Mouse (Mus musculus): ENCODE measurements around the gene Ace3. TPM values are rescaled to one million over a fixed set of nuclear protein-coding genes. Genes with fewer than 3 reads are reported as not detected.

The Ace3 gene
- polyA plus RNA-seq, 1 experiment: not detected

GRCm38 (mm10) chr11:105958566-105958965 is 35.9 kb upstream of the Ace3 start:
- no peaks in the 10 kb centered on the region for H3K79me3 ChIP-seq (ENCODE audit: low read depth)
- H3ac ChIP-seq (ENCODE audit: control insufficient read depth, insufficient read length, low read depth): no peak overlapping the region
- peak; percentile 32 for TF ChIP-seq MYOD1 (IDR thresholded peaks at IDR 0.05; ENCODE audit: control insufficient read depth, insufficient read length, low read depth)
- TF ChIP-seq FOSL1 (IDR thresholded peaks at IDR 0.05; ENCODE audit: insufficient read depth, low read length, poor library complexity, severe bottlenecking): no peak
- no peaks in the 10 kb centered on the region for H3K36me3 ChIP-seq (ENCODE audit: control insufficient read depth, insufficient read depth)
- no peaks in the 10 kb centered on the region for H3K27me3 ChIP-seq (ENCODE audit: control insufficient read depth, insufficient read depth, insufficient read length)
- no peaks in the 10 kb centered on the region for H3K79me2 ChIP-seq (ENCODE audit: control insufficient read depth, insufficient read depth)
- no peak overlapping the region for H3K4me3 ChIP-seq (ENCODE audit: insufficient read depth, poor library complexity, severe bottlenecking)

- Histone ChIP-seq H3K79me3 (ENCODE audit: low read depth) (no peaks in the 10 kb centered on the region), H3K27me3 (ENCODE audit: control insufficient read depth, insufficient read depth, insufficient read length) (no peaks in the 10 kb centered on the region), H3K36me3 (ENCODE audit: control insufficient read depth, insufficient read depth) (no peaks in the 10 kb centered on the region), H3K4me3 (ENCODE audit: insufficient read depth, poor library complexity, severe bottlenecking) (no peak overlapping the region), H3K79me2 (ENCODE audit: control insufficient read depth, insufficient read depth) (no peaks in the 10 kb centered on the region), H3ac (ENCODE audit: control insufficient read depth, insufficient read length, low read depth) (peak overlapping the region; percentile 34)
- TF ChIP-seq MAX (IDR thresholded peaks at IDR 0.05) (peak; percentile 46), CEBPB (IDR thresholded peaks at IDR 0.05; ENCODE audit: low read depth) (no peak), USF1 (IDR thresholded peaks at IDR 0.05; ENCODE audit: low read depth) (peak; percentile 63), MYOG (IDR thresholded peaks at IDR 0.05; ENCODE audit: control insufficient read depth, extremely low read depth, insufficient read length) (no peak), MYOD1 (IDR thresholded peaks at IDR 0.05; ENCODE audit: control insufficient read depth, insufficient read length, low read depth) (peak; percentile 66), FOSL1 (IDR thresholded peaks at IDR 0.05; ENCODE audit: insufficient read depth, low read length, poor library complexity, severe bottlenecking) (no peak), CTCF (IDR thresholded peaks at IDR 0.05; ENCODE audit: control insufficient read depth, insufficient read depth, insufficient read length) (no peak)
Measured at GRCm38 (mm10) chr11:105959355-105959754, 35.1 kb upstream of the Ace3 start.

GRCm38 (mm10) chr11:105964691-105965090 is 29.8 kb upstream of the Ace3 start:
- H3ac ChIP-seq (ENCODE audit: control insufficient read depth, insufficient read length, low read depth): no peak overlapping the region
- no peaks in the 10 kb centered on the region for H3K79me3 ChIP-seq (ENCODE audit: low read depth)
- no peaks in the 10 kb centered on the region for H3K79me2 ChIP-seq (ENCODE audit: control insufficient read depth, insufficient read depth)
- H3K27me3 ChIP-seq (ENCODE audit: control insufficient read depth, insufficient read depth, insufficient read length): peaks cover 9% of the 10 kb centered on the region
- no peaks in the 10 kb centered on the region for H3K36me3 ChIP-seq (ENCODE audit: control insufficient read depth, insufficient read depth)
- TF ChIP-seq CEBPB (IDR thresholded peaks at IDR 0.05; ENCODE audit: low read depth): no peak
- no peak for TF ChIP-seq MYOG (IDR thresholded peaks at IDR 0.05; ENCODE audit: control insufficient read depth, extremely low read depth, insufficient read length)
- TF ChIP-seq MYOD1 (IDR thresholded peaks at IDR 0.05; ENCODE audit: control insufficient read depth, insufficient read length, low read depth): no peak
- no peak for TF ChIP-seq CTCF (IDR thresholded peaks at IDR 0.05; ENCODE audit: control insufficient read depth, insufficient read depth, insufficient read length)
- TF ChIP-seq FOSL1 (IDR thresholded peaks at IDR 0.05; ENCODE audit: insufficient read depth, low read length, poor library complexity, severe bottlenecking): no peak
- no peak for TF ChIP-seq USF1 (IDR thresholded peaks at IDR 0.05; ENCODE audit: low read depth)
- TF ChIP-seq MAX (IDR thresholded peaks at IDR 0.05): no peak
- no peak overlapping the region for H3K4me3 ChIP-seq (ENCODE audit: insufficient read depth, poor library complexity, severe bottlenecking)

- no peak for TF ChIP-seq USF1 (IDR thresholded peaks at IDR 0.05; ENCODE audit: low read depth)
- TF ChIP-seq MYOG (IDR thresholded peaks at IDR 0.05; ENCODE audit: control insufficient read depth, extremely low read depth, insufficient read length): no peak
- TF ChIP-seq MYOD1 (IDR thresholded peaks at IDR 0.05; ENCODE audit: control insufficient read depth, insufficient read length, low read depth): no peak
- no peaks in the 10 kb centered on the region for H3K36me3 ChIP-seq (ENCODE audit: control insufficient read depth, insufficient read depth)
Measured at GRCm38 (mm10) chr11:105966288-105966687, 28.2 kb upstream of the Ace3 start.

GRCm38 (mm10) chr11:105967741-105968574 is 26.5 kb upstream of the Ace3 start, which contains the start of gene Ace:
TSS of gene Ace (plus strand) at chr11:105967945.
- Histone ChIP-seq H3K4me3 (ENCODE audit: insufficient read depth, poor library complexity, severe bottlenecking) (peak within 1 kb of the TSS; percentile 21), H3ac (ENCODE audit: control insufficient read depth, insufficient read length, low read depth) (peak within 1 kb of the TSS; percentile 67), H3K79me3 (ENCODE audit: low read depth) (no peaks in the 10 kb centered on the region), H3K79me2 (ENCODE audit: control insufficient read depth, insufficient read depth) (no peaks in the 10 kb centered on the region), H3K27me3 (ENCODE audit: control insufficient read depth, insufficient read depth, insufficient read length) (peaks cover 23% of the 10 kb centered on the region), H3K36me3 (ENCODE audit: control insufficient read depth, insufficient read depth) (no peaks in the 10 kb centered on the region)
- TF ChIP-seq MAX (IDR thresholded peaks at IDR 0.05): no peak
- peak; percentile 69 for TF ChIP-seq USF1 (IDR thresholded peaks at IDR 0.05; ENCODE audit: low read depth)

More at GRCm38 (mm10) chr11:105966288-105966687, 28.2 kb upstream of the Ace3 start:
- H3K79me3 ChIP-seq (ENCODE audit: low read depth): no peaks in the 10 kb centered on the region
- H3K4me3 ChIP-seq (ENCODE audit: insufficient read depth, poor library complexity, severe bottlenecking): no peak overlapping the region
- no peaks in the 10 kb centered on the region for H3K79me2 ChIP-seq (ENCODE audit: control insufficient read depth, insufficient read depth)
- no peak overlapping the region for H3ac ChIP-seq (ENCODE audit: control insufficient read depth, insufficient read length, low read depth)
- peaks cover 13% of the 10 kb centered on the region for H3K27me3 ChIP-seq (ENCODE audit: control insufficient read depth, insufficient read depth, insufficient read length)

GRCm38 (mm10) chr11:105968948-105969347 is 25.5 kb upstream of the Ace3 start:
- peaks cover 23% of the 10 kb centered on the region for H3K27me3 ChIP-seq (ENCODE audit: control insufficient read depth, insufficient read depth, insufficient read length)
- no peak overlapping the region for H3K4me3 ChIP-seq (ENCODE audit: insufficient read depth, poor library complexity, severe bottlenecking)

More at GRCm38 (mm10) chr11:105968948-105969347, 25.5 kb upstream of the Ace3 start:
- no peaks in the 10 kb centered on the region for H3K79me2 ChIP-seq (ENCODE audit: control insufficient read depth, insufficient read depth)
- no peak overlapping the region for H3ac ChIP-seq (ENCODE audit: control insufficient read depth, insufficient read length, low read depth)
- no peaks in the 10 kb centered on the region for H3K79me3 ChIP-seq (ENCODE audit: low read depth)
- TF ChIP-seq MAX (IDR thresholded peaks at IDR 0.05): no peak
- TF ChIP-seq MYOG (IDR thresholded peaks at IDR 0.05; ENCODE audit: control insufficient read depth, extremely low read depth, insufficient read length): no peak
- TF ChIP-seq USF1 (IDR thresholded peaks at IDR 0.05; ENCODE audit: low read depth): no peak
- TF ChIP-seq MYOD1 (IDR thresholded peaks at IDR 0.05; ENCODE audit: control insufficient read depth, insufficient read length, low read depth): no peak
- no peaks in the 10 kb centered on the region for H3K36me3 ChIP-seq (ENCODE audit: control insufficient read depth, insufficient read depth)
